Mouse (Mus musculus) left cerebral cortex, postnatal 10 days (tissue): Measurements from ENCODE around the gene Psrc1. TPM values are rescaled to one million over a fixed set of nuclear protein-coding genes. Genes with fewer than 3 reads are reported as not detected.

Experiments
- DNase-seq, 2 experiments: peaks; one replicate each; pipeline ENCODE4 v3.0.0; 2021 to 2022; ENCODE audit warnings: low spot score in 2 of 2, mixed read lengths in 1 of 2; ENCODE audit errors: extremely low spot score in 1 of 2
- intact Hi-C: fragments of 180-260 bp; cut with DNase I; formaldehyde crosslinking; loops from one replicate; pipeline ENCODE4 v1.15.1; 2025
- total RNA-seq, 2 experiments: library from RNA; stranded (reverse); gene quantifications; 2 replicates each; pipeline ENCODE4 v1.2.3; 2021

The Psrc1 gene
- total RNA-seq, 2 experiments from 2014 or later = 6.9 to 10.0 TPM

- intact Hi-C loops = no loop called here
- no peak for DNase-seq
Observed at GRCm38 (mm10) chr3:108381945-108382875, 1.4 kb upstream of the Psrc1 start.

- DNase-seq = no peak
- intact Hi-C loops = no loop called here
Observed at GRCm38 (mm10) chr3:108384425-108384824, 786 bp downstream of the Psrc1 start.

- DNase-seq = peak; percentile 54 to 63
- intact Hi-C loops = no loop called here
Observed at GRCm38 (mm10) chr3:108386186-108386585, 2.5 kb downstream of the Psrc1 start.

GRCm38 (mm10) chr3:108389111-108389545 is 5.5 kb downstream of the Psrc1 start:
- DNase-seq = peak; percentile 95

GRCm38 (mm10) chr3:108392299-108392698 is 8.7 kb downstream of the Psrc1 start:
- no peak for DNase-seq
- intact Hi-C loops = no loop called here

More at GRCm38 (mm10) chr3:108389111-108389545, 5.5 kb downstream of the Psrc1 start:
- intact Hi-C loops = loop anchor here (1.0 kb wide), 1 partner anchor 106 kb away; no protein-coding TSS in a partner anchor

- DNase-seq = no peak
- intact Hi-C loops = no loop called here
Observed at GRCm38 (mm10) chr3:108392793-108393192, 9.2 kb downstream of the Psrc1 start.

GRCm38 (mm10) chr3:108398281-108398680 is 14.6 kb downstream of the Psrc1 start:
- intact Hi-C loops = no loop called here
- DNase-seq = no peak

GRCm38 (mm10) chr3:108400442-108400841 is 16.8 kb downstream of the Psrc1 start:
- intact Hi-C loops = loop anchor here (5.0 kb wide), 1 partner anchor 162 kb away; the partner anchor contains the start of gene Tmem167b
- DNase-seq = no peak

- intact Hi-C loops = loop anchor here (5.0 kb wide), 1 partner anchor 160 kb away; the partner anchor contains the start of gene Tmem167b
- DNase-seq = peak; percentile 79 to 91
Observed at GRCm38 (mm10) chr3:108401692-108402527, 18.3 kb downstream of the Psrc1 start.

- DNase-seq = no peak
- intact Hi-C loops = loop anchor here (5.0 kb wide), 1 partner anchor 160 kb away; the partner anchor contains the start of gene Tmem167b
Observed at GRCm38 (mm10) chr3:108402528-108402920, 18.9 kb downstream of the Psrc1 start.

GRCm38 (mm10) chr3:108405536-108406305 is 22.1 kb downstream of the Psrc1 start:
- intact Hi-C loops = no loop called here
- DNase-seq = no peak

- intact Hi-C loops = no loop called here
- no peak for DNase-seq
Observed at GRCm38 (mm10) chr3:108406306-108406885, 22.8 kb downstream of the Psrc1 start.

GRCm38 (mm10) chr3:108408517-108409008 is 24.9 kb downstream of the Psrc1 start:
- intact Hi-C loops = no loop called here
- DNase-seq = no peak

GRCm38 (mm10) chr3:108409656-108410358 is 26.2 kb downstream of the Psrc1 start:
- intact Hi-C loops = no loop called here

GRCm38 (mm10) chr3:108410359-108410714 is 26.7 kb downstream of the Psrc1 start:
- intact Hi-C loops = no loop called here
- no peak for DNase-seq

More at GRCm38 (mm10) chr3:108409656-108410358, 26.2 kb downstream of the Psrc1 start:
- no peak for DNase-seq

- DNase-seq = no peak
- intact Hi-C loops = no loop called here
Observed at GRCm38 (mm10) chr3:108411026-108411753, 27.6 kb downstream of the Psrc1 start.

- DNase-seq = peak; percentile 57 to 63
- intact Hi-C loops = no loop called here
Observed at GRCm38 (mm10) chr3:108411754-108412121, 28.1 kb downstream of the Psrc1 start.
